Mouse (Mus musculus) embryo, embryonic 10.5 days (tissue): Measurements from ENCODE around the gene Ncaph2.

ENCODE experiments used
- DNase-seq: peaks from one replicate; pipeline ENCODE4 v3.0.0-alpha.2; 2015; ENCODE audit warnings: low spot score

Ncaph2 gene

DNA sequence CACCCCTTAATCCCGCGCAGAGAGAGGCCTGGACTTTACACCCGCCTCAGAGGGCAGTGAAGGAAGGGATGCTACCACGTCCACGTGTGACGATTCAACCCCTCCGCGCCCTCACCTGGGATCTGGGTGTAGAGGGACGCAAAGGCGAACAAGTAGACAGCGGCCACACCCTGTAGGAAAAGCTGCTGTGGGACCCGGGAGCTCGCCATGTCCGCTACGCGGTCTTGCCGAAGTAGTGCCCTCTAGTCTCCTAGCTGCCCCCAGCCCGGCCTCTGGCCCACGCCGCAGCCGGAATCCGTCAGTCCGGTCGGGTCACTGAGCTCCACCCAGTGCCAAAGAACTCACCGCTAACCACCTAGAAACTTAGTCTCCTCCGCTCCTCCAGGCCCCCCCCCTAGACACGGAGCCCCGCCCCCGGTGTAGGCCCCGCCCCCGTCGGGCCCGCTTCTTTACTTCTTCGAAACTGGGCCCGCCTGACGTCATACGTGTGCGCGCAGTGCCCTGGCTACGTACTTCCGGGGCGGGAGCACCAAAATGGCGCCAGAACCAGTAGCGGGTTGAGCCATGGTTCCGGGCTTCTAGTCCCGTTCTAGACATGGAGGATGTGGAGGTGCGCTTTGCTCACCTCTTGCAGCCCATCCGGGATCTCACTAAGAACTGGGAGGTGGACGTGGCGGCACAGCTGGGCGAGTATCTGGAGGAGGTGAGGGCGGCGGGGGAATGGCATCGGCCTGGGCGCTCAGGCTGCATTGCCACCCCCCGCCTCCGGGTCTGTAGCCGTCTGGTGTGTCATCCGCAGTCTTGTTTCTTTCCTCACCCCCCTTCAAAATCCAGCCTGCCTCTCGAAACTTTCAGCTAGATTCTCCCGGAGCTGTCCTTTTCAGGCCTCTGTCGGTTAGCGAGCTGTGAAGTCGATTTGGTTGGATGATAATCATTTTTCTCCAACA lies at the start of gene Ncaph2, which contains the start of gene Lmf2:
Gene Ncaph2 (plus strand): TSS at position 479 of the 947 bp plus-strand sequence.
Gene Lmf2 (minus strand): TSS at position 419 of the 947 bp plus-strand sequence.
- DNase-seq: peak; percentile 98

DNA sequence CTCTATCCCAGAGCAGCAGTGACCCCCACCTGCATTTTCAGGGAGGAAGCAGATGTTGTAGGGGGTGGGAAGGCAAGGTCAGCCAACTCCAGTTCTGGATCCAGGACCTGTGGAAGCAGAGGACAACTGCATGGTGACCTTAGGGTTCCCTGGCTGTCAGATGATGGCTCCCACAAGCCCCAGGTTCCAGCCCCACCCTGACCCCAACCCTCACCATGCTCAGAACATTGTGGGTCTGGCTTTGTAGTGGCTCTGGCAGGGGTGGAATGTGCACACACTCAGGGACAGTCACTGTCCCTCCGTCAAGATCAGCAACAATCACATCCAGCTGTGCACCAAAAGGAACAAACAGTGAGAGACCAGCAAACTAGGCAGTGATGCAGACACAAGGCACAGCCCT lies 49.6 kb upstream of the Ncaph2 start:
- DNase-seq: no peak

DNA sequence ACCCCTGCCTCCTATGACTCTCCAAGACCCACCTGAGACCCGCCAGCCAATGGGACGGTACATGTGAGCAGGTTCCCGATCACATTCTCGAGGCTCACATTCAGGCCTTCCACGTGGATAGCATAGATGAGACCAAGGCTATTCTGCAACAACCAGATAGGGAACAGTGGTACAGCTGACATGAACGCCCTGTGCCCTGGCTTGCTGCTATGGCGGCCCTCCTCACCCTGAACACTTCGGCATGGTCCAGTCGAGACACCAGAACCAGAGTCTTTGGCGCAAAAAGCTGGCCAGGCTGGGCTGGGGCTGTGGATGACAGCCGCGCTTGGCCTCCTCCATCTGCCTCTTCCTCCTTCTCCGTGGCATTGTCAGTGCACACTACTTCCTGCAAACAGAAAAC lies 48.1 kb upstream of the Ncaph2 start:
- no peak for DNase-seq

DNA sequence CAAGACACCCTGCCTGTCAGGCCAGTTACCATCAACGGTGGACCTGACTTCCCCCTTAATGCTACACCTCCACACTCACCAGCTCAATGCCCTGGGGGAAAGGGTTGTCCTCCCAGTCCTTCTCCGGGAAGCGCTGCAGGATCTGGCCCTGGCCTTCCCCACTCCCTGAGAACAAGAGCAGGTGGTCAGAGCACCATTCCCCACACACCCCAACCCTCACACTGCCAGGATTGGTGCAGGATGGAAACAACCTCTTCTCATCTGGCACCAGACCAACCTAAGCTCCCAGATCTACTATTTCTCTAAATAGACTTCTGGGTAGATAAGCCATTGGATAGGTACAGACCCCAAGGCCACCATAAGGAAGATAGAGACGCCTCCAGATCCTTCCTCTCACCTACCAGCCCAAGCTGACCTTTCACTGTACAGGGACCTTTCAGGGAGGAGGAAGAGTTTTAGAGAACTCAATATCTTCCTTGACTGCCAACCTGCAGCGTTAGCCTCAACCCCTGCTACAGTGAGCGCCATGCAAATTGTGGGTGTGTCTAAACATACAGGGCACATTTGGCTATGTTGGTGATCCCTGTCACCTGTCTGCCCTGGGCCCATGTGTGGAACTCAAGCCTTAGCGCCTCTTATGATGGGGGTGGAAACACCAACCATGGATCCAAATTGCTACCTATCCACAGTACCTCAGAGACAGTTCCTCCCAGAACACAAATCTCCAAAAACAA lies 46.9 kb upstream of the Ncaph2 start:
- no peak for DNase-seq

DNA sequence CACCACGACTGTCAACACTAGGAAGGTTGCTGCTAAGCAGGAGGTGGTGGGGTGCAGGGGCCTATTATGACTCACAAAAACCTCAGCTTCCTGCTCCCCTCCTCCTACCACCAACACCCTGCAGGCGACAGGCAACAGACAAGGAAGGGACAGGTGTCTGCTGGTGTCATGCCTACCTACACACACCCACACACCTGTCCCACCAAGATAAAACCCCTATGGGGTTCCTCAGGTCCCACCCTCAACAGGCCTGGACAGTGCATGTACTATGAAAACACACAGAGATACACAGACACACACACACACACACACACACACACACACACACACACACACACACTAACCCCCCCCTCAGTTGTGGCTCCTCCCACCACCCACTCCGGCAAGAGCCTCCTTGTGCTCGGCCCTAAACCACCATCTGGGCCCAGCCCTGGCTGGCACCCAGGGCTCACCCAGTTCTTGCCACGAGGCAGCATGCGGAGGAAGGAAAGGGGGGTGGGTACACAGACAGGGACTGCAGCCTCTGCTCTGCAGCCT lies 45.5 kb upstream of the Ncaph2 start:
- DNase-seq: no peak

DNA sequence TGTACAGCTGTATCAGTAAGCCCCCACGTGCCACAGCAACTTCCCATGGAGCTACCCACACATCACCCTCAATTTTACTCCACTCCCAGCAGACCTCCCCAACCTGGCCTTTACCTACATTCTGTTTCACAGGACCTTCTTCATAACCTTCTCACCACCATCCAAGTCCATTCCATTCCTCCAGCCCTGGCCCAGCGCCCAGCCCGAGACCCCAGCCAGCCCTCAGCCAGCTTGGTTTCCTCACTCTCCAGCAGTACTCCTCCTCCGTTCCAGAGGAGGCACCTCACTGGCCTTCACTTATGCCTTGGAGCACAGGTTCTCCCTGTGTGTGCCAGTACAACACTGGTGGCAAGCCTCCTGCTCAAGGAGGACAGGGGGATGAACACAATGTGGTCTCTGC lies 42.2 kb upstream of the Ncaph2 start:
- no peak for DNase-seq

DNA sequence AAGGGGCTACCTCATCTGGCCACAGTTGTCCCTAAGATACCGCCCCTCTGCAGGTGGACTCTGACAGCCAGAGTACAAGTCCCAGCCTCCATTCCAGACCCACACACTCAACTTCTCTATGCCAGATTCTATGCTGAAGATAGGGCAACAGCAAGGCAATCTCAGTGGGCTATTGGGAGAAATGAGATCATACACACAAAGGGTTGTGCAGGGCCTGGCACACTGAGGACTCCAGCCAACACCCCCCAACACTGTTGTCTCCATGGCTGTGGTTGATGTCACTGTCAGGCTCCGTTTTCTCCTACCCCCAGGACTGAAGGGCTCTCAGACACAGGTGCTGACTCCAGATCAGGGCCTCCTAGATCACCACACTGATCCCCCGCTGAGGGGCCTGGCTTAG lies 41.4 kb upstream of the Ncaph2 start:
- DNase-seq: no peak

DNA sequence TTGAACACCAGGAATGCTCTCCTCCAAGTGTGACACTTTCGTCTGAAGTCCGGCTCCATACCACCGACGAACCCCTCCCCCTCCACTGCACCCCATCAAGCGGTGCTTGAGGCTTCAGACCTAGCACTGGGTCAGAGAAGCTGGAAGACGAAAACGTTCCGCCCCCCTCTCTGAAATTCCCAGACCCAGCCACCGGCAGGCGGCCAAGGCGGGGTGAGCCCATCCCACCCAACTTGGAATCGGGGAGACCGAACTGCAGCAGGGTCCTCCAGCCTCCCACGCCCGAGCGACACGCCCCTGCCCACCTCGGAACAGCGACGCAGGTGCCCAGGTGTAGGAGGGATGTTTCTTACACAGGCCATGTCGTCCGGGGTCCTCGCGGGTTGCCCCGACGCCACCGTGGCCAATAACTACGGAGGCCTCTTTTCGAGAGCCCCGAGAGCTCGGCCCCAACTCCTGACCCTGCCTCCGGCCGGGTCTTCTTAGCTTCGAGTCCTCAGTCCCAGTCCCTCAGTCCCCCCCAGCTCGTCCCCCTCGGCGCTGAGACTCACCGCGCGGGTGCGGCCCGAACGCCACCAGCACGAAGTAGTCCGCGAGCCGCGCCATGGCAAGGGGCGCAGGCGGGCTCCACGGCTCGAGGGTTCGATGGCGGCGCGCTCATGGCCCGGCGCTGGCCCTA lies 40.9 kb upstream of the Ncaph2 start:
- peak; percentile 38 for DNase-seq

DNA sequence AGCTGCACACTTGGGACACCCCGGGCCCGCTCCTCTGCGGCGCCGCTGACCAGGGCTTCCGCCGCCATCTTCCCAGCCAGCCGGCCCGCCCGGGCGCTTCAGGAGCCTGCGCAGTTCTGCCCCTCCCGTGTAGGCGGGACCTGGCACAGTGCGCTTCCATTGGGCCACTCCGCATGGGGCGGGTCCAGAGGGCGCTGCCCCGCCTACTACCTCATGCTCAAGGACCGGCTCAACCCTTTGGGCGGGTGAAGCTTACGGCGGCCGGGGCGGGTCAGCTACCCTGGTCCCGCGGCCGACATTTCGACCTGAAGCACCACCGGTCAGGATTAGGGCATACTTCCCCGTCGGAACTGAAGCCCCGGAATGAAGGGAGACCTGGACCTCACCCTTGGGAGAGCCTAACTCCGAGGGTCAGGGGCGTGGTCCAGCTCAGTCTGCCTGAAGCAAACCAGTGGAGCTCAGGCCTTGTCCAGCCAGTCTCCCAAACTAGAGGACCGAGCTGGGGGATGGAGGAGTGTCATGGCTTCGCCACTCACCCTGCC lies 40.3 kb upstream of the Ncaph2 start, which contains the start of gene Sbf1:
Gene Sbf1 (minus strand): TSS at position 122 of the 542 bp plus-strand sequence.
- DNase-seq: peak; percentile 98

DNA sequence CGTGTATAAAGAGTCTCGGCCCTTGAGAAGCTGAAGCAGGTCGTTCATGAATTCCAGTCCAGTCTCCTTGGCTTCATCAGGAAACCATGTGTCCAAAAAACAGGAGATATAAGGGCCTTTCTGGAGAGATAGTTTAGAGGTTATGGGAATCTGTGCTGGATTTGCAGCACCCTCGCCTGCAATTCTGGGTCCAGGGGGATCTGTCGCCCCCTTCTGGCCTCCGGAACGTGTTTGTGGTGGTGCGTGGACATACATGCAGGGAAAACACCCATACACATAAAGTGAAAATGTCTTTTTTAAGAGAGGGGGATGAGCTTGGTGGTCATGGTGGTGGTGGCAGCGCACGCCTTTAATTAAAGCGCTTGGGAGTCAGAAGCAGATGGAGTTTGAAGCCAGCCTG lies 39.4 kb upstream of the Ncaph2 start:
- peak; percentile 30 for DNase-seq

DNA sequence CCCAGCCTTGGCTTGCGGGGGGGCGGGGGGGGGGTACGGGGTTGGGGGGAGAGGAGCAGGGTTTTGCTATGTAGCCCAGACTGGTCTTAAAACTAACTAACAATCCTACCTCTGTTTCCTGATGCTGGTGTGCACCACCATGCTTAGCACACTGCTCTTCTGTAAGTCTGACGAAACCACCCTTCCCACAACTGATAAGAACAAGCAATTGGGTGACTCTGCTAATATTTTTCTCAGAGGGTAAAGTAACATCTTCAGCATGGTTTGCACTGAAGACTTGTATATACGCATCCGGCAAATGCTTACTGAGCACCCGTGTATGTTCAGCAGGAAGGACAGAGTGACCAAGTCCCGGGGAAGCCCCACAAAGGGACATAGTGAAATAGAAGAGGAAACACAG lies 34.3 kb upstream of the Ncaph2 start:
- DNase-seq: no peak

DNA sequence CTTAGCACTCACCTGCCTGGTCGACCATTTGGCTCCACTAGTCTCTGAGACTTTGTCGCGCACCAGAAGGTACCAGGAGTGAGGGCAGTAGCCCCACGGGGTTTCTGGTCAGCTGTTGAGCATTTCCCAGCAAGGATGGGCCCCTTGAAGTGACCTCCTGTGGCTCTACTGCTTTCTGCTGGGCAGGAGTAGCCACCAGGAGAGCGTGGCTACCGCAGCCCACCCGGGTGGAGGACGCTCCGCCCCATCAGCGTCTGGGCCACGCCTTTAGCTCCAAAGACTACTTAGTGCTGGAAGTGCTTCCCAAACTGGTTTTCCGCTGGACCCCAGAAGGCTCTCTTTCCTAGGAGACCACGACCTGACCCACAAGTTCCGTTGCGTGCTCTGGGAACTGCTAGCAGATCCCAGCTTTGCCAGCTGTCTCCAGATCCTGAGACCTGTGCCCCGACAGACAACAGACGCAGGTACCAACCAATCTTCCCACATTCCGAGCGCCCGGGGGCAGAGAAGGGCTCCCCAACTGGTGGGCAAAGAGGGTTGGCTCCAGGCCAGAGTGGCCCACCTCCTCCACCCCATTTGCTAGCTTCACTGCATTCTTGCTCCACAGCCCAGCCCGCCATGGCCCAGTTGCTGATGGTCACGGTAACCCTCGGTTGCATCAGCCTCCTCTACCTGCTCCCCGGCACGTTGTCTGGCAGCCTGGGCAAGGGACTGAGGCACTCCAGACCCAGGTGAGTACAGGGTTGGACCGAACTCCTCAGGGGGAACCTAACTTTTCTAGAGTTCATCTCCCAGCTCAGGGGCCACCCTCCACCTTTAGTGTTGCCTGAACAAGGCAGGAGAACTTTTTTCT lies 32.6 kb upstream of the Ncaph2 start, which contains the start of gene Adm2:
Gene Adm2 (plus strand): TSS at position 51 of the 853 bp plus-strand sequence.
- DNase-seq: peak; percentile 23

DNA sequence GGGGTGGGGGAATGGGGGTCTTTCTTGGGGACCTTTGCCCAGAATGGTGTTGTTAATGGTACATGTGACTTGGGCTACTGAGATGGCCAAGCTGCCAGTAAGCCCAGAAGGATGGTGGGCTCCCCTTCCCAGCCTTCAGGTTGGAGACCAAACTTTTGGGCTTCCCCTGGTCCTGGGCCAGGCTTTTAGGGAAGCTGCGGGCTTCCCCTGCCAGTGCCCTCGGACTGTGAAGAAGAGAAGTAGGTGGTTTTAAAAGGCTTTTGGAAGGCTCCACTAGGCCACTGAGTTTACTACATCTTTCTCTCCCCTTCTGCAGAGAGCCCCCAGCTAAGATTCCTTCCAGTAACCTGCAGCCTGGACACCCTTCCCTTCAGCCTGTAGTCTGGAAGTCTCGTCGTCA lies 31.9 kb upstream of the Ncaph2 start:
- no peak for DNase-seq

DNA sequence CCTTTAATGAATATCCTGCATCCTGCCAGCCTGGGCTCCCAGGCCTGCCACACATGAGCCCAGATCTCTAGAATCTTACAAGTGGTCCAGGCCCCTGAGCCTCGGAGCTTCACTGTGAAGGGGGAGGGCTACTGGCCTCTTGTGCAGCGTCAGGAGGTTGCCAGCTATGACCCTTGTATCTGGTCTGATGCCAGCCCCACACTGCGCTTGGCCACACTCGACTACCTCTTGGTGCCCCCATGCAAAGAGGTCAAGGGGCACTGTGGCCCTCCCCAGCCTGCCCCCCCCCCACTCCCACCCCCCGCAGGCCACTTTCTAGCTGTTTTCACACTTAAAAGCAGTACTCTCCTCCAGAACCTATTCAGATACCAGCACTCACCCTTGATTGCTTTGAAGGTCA lies 29.1 kb upstream of the Ncaph2 start:
- no peak for DNase-seq

DNA sequence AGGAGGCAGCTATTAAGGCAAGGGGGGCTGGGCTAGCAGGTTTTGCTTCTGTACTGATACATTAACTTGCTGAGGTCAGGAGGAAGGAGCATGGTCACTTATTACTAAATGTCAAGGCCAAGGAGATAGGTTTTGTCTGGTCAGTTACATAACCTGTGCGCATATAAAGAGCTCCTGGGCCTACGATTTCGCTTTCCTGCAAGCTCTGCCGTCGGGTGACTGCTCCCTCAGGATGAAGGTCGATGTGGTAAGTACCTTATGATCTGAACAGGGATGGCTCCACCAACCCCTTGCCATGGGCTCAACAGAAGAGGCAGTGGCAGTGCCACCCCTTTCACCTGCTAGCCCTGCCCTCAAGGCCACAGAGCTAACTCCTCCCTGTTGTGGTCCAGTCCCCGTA lies 21.2 kb upstream of the Ncaph2 start, which contains the start of gene Miox:
Gene Miox (plus strand): TSS at position 128 of the 400 bp plus-strand sequence.
- no peak for DNase-seq

DNA sequence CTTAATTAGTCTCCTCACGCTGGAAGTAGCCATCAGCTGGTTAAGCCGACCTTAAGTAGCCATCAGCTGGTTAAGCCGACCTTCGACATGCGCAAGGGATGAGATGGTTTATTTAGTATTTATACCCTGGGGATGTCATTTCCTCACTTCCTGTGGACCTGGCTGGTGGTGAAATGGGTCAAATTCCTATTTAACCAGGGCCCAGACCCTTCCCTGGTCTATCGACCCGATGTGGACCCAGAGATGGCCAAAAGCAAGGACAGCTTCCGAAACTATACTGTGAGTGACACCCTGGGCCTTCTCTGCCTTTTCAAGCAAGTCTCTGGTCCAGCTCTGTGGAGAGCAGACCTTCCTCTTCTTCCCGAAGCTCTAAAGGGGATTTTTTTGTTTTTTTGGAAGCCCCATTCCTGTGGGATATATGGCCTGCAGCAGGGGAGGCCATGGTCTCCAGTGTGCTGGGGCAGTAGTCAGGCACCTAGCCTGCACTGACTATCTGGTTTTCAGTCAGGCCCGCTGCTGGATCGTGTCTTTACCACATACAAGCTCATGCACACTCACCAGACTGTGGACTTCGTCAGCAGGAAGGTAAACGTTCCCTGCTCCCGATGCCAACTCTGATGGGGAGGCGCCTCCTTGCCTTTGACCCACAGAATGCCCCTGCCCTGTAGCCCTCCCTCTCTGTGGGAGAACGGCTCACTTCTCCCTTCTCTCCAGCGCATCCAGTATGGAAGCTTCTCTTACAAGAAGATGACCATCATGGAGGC lies 20.6 kb upstream of the Ncaph2 start:
- DNase-seq: no peak

DNA sequence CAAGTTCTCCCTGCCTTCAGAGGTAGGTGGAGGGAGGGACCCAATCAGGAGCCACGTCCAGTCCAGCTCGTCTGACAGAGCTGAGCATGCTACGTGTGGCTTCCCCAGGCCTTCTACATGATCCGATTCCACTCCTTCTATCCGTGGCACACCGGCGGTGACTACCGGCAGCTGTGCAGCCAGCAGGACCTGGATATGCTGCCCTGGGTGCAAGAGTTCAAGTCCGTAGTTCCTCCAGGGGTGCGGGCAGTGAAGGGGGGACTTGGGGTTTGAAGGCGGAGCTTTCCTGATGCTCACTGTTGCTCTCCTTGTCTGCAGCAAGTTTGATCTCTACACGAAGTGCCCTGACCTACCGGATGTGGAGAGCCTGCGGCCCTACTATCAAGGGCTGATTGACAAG lies 19.1 kb upstream of the Ncaph2 start:
- no peak for DNase-seq

DNA sequence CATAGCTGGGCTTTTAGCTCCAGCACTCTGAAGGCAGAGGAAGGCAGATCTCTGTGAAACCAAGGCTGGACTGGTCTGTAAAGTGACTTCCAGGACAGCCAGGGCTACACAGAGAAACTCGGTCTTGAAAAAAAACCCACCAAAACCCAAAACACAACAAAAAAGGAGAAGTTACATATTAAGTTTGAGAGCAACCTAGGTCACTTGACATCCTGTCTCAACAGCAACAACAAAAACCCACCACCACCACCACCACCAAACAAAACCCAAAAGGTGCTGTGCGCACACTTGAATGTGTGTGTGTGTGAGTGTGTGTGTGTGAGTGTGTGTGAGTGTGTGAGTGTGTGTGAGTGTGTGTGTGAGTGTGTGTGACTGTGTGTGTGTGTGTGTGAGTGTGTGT lies 15.8 kb upstream of the Ncaph2 start:
- DNase-seq: no peak

DNA sequence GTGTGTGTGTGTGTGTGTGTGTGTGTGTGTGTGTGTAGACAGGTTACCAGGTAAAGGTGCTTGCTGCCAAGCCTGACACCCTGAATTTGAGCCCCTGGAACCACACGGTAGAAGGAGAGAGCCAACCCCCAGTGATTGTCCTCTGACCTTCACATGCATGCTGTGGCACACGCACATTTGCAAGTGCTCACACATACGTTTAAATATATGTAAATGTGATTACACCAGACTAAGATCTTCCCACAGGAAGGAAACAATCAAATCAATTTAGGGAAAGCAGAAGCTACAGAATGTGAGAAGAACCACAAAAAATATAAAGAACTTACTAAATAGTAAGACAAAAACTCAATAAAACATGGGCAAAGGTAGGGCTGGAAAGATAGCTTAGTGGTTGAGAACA lies 15.4 kb upstream of the Ncaph2 start:
- DNase-seq: no peak

DNA sequence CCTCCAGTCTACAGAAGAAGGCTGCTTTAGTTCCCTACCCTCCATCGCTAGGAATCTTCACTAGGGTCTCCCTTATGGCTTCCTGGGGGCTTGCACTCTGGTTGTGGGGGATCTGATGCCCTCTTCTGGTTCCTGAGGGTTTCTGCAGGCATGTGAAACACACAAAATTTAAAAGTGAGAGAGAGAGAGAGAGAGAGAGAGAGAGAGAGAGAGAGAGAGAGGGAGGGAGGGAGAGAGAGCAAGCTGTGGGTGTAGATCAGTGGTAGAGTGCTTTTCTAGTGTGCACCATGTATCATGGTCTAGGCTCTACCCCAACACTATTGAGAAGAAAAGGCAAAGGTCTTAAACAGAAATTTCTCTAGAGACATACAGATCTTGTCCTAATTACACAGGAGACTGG lies 13.8 kb upstream of the Ncaph2 start:
- DNase-seq: no peak
